Mouse (Mus musculus) WW6 (cell line): ENCODE measurements around the gene Id1.
A peak's percentile ranks its signal among the peaks of the same experiment; 100 is the strongest.

Source experiments
- DNase-seq: peaks from one replicate; pipeline ENCODE4 v3.0.0-alpha.2; 2013; ENCODE audit warnings: low read depth, low spot score

The Id1 gene

DNA sequence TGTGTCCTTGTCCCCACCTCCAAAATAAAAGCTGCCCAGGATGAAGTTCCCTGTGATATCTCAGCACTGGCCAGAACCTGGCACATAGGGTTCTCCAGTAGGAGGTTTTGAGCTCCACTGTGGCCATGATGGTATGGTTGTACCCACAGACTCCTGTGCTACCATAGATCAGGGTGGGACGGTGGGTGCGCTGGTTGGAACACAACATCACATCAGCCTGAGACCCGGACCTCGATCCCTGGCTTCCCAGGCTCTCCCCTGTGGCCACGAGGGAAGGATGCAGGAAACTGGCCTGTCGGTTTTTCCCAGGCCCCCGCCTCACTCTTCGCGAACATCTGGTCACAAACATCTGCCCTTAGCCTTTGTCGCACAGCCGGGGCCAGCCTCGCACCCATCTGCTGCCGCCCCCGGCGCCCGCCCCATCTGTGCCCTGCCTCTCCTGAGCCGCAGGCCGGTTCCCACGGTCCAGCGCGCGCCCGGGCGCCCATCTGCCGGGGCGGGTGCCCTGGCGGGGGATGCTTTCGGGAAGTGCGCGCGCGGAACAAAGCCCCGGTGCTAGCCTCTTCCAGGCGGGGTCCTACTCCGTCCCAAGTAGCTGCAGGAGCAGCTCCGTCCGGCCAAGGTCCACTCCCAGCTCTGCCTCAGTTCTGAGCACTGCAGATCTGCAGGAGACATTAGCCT is 12.3 kb upstream of the Id1 start:
- DNase-seq, result no peak

GRCm38 (mm10) chr2:152724332-152724723 is 11.7 kb upstream of the Id1 start:
- no peak for DNase-seq

GRCm38 (mm10) chr2:152725178-152725750 is 10.8 kb upstream of the Id1 start:
- DNase-seq, result no peak

- no peak for DNase-seq
Observed at GRCm38 (mm10) chr2:152726213-152726612, 9.8 kb upstream of the Id1 start.

DNA sequence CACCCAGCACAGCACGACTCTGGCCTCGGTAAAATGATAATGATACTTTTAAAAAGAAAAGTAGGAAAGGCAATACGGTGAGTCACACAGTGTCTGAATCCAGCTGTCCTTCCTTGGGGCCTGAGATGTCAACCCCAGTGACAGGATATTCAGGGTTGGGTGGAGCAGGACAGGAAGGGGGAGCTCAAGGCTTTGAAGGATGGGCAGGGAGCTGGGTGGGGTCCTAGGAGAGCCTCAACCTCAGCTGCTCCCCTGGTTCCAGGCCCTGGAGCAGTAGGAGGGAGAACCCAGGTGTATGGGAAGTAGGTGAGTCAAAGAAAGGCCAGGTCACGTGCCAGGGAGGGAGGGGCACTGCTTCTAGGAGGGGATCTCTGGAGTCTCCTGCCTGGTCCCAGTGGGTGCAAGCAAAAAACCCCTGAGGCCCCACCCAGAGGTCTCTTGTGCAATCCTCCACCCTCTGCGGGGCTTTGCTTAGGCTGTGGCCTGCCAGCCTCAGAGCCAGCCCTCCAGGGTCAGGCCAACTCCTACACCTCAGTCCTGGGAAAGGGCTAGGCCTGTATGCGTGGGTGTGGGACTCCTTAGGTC is 9.2 kb upstream of the Id1 start:
- DNase-seq, result no peak

DNA sequence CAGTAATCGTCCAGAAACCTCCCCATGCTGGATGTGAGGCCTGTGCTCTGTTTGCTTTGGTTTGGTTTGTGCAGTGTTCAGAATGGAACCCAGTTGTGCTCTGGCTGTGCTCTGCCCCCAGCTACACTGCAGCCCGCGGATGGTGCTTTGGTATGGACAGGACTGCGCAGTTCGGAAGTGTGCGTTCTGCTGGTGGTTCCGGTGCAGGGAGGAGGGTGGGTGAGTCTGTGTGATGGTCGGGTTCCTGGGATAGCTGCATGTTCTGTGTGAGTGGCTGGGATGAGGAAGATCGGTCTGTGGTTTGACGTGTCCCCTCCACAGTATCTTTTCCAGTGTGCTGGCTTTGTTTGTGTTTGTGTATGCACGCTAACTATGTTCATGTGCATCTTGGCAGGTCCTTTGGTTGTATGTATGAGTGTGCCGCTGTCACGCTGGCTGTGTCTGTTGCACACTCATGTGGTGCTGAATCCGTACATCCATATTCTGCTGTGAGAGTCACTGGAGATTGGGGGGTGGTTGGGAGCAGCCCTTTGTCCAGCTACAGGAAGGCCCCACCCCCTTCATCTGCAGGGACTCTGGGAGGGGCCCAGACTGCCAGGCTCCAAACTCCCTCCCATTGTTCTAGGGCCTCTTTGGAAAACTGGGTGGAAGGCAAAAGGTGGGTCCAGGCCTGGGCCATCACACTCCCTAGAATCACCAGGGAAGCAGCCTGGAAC is 8.1 kb upstream of the Id1 start:
- DNase-seq, result no peak

DNA sequence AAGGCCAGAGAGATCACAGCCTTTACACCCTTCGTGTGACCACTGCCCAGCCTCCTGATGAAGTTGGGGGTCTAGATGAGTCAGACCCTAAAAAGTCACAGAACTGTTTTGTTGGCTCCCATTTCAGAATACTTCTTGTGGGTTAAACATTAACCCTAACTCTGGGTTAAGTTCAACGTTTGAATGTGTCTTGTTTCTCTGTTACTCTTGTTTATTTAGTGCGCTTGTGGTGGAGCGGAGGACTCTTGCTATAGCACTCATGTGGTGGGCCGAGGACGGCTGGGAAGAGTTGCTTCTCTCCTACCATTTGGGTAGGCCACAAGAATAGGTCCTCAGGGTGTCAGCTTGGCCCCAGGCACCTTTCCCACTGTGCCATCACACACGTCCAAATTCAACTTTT is 7.5 kb upstream of the Id1 start:
- DNase-seq, result no peak

DNA sequence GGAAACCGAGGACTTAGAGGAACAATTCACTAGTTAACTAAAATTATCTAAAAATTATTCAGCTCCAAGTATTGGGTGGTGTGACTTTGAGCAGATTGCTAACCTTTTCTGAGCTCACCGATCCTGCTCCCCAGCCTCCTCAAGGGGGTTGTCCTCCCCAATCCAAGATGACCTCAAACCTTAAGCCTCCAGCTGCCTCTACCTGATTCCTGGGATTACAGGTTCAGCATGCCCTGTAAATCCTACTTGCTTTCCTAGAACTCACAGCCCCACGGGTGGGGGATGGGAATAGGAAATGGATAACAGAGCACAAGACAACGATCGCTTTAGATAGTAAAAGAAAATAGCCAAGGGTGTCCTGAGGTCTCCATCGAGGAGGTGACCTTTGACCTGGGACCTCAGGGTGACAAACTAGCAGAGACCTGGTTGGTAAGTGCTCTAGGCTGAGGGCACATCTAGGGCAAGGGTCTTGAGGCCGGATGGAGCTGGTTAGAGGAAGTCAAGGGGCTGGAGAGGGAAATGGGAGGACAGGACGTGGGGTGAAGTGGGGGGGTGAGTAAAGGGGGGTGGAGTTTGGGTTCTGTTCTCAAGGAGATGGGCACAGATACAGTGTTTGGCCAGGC is 6.9 kb upstream of the Id1 start:
- no peak for DNase-seq

GRCm38 (mm10) chr2:152729636-152730020 is 6.4 kb upstream of the Id1 start:
- DNase-seq, result no peak

- no peak for DNase-seq
Observed at GRCm38 (mm10) chr2:152733201-152733600, 2.9 kb upstream of the Id1 start.

GRCm38 (mm10) chr2:152734501-152734900 is 1.6 kb upstream of the Id1 start:
- no peak for DNase-seq

- peak; percentile 65 for DNase-seq
Observed at GRCm38 (mm10) chr2:152734984-152735383, 1.1 kb upstream of the Id1 start.

- no peak for DNase-seq
Observed at GRCm38 (mm10) chr2:152736748-152737147, 697 bp downstream of the Id1 start.

DNA sequence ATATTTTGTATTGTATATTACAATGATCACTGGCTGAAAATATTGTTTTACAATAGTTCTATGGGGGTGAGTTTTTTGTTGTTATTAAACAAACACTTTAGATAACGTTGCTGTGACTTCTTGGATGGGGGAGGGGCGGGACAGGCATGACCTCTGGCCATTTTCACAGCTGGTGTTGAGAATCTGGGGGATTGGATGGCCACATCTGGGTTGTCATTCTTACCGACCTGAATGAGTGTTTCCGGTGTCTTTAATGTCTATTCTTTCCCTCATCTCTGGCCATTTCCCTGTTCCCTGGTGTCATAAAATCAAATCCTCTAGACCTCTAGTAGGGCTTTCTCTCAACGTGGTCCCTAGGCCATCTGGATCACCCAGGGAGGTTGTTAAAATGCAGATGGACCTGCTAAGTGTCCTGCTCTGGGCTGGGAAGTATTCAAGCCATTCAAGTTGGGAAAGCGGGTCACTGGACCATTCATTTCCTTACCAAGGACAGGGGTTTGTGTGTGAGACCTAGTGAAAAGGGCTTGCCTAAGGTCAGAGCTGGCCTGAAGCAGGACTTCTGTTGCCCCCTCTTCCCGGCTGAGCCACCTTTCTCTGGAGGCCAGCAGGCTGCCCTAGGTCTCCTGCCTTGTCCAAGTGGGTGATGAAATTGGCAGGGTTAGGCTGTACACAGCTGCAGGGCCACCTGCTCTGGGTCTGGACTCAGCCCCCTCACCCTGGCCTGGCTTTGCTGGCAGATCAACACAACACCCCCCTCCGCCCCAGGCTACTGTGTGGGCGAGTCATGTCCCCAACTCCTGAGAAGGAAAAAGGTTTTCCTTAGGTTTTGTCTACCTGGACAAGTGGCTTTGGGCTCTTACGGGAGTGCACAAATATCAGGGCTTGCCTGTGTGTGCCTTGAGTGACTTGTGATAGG is 1.5 kb downstream of the Id1 start:
- DNase-seq, result no peak

GRCm38 (mm10) chr2:152738341-152738740 is 2.3 kb downstream of the Id1 start:
- DNase-seq, result no peak

DNA sequence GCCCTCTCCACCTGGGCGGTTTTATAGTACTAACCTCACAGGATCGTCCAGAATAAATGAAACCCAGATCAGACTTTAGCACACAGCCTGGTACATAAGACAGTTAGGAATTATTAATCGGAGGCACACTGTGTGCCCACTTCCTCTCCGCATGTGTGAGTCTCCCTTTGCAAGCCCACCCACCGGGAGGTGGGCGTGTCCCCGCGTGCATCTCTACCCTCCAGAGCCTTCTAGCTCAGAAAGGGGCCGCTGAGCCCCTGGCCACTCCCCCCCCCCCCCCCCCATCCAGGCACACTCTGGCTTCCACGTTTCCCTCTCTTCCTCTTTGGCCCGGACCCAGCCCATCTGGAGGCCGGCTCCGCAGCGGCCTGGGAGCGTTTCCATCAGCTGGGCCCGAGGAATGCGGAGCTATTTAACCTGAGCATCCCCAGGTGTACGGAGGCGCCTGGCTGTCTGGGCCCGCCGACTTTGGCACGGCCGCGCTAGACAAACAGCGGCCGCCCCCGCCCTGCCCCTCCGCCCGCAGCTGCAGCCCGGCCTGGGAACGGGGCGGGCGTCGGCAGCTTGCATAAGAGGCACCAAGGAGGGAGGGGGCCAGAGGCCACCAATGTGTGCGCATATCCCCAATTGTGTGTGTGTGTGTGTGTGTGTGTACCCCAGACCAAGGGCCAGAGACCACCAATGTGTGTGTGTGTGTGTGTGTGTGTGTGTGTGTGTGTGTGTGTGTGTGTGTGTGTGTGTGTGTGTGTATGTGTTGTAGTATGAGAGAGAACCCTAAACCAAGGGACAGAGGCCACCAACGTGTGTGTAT is 3.2 kb downstream of the Id1 start:
- DNase-seq, result no peak

- no peak for DNase-seq
Observed at GRCm38 (mm10) chr2:152739842-152740260, 3.8 kb downstream of the Id1 start.

- DNase-seq, result no peak
Observed at GRCm38 (mm10) chr2:152740490-152740889, 4.4 kb downstream of the Id1 start.

DNA sequence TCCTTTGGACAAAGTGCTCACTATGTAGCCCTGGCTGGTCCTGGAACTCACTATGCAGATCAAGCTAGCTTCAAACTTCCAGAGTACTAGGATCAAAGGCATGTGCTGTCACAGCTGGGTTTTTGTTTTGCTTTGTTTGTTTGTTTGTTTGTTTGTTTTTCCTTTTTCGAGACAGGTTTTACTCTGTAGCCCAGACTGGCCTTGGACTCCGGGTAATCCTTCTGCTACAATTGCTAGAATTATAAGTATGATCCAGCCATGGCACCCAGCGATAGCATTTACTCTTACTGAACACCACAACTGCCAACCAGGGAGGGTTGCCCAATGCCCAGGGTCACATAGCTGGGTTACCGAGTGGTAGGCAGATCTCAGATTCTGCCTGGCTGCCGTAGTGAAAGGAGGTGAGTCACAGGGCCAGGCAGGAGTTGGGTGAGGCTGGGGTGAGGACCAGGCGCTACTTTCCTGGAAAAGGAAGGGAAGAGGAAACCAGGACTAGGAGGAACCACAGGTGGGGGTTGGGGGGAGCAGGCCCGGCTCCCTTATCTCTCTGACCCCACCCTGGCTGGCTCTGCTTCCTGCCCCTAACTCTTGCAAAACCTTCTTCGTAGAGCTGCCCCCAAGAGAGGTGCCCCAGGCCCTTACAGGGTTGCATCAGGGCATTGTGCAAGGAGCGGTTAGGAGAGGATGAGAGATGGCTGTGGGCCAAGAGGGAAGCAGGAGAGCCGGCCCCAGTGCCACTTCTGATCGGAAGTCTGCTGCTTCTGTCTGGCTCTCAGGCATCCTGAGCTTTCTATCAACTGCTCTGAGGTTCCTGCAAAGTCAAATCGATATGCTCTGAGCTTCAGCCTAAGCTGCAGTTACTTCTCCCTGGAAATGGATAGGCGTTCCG is 5.3 kb downstream of the Id1 start:
- no peak for DNase-seq
